Mouse (Mus musculus) liver, embryonic 14.5 days (tissue): ENCODE measurements around the gene Nphp3. TPM values are rescaled to one million over a fixed set of nuclear protein-coding genes. Genes with fewer than 3 reads are reported as not detected.

Experiments used
- ATAC-seq: fragments of 200-750 bp; cut with Nextera tagmentation; 2 replicates; pipeline ENCODE4 v1.8.0; 2017; ENCODE audit warnings: moderate number of reproducible peaks, mild to moderate bottlenecking, moderate library complexity; ENCODE audit not compliant: insufficient read depth
- DNase-seq, 3 experiments: peaks; one replicate each; pipeline ENCODE4 v3.0.0-alpha.2; 2012 to 2013; ENCODE audit warnings: low read depth in 3 of 3, low spot score in 3 of 3
- H3K27ac ChIP-seq: fragments of 300-500 bp; sonication (generic); 2 replicates; pipeline ENCODE4 v1.5.1; 2014; ENCODE audit warnings: moderate library complexity, mild to moderate bottlenecking, control low read depth, inconsistent platforms
- H3K27me3 ChIP-seq: fragments of 300-500 bp; sonication (generic); 2 replicates; pipeline ENCODE4 v1.6.1; 2014; ENCODE audit warnings: mild to moderate bottlenecking, low read length, moderate library complexity; ENCODE audit not compliant: control insufficient read depth, insufficient read depth
- H3K36me3 ChIP-seq: fragments of 300-500 bp; sonication (generic); replicated peaks from 2 replicates; pipeline ENCODE4 v1.6.1; 2014; ENCODE audit warnings: low read depth; ENCODE audit not compliant: control insufficient read depth, insufficient read depth
- H3K4me1 ChIP-seq, 2 experiments: fragments of 200-500 bp in 1 of 2; fragments of 300-500 bp in 1 of 2; sonication (generic) in 1 of 2; replicated peaks; 2 replicates each; pipeline ENCODE4 v1.6.1; 2012 to 2014; ENCODE audit warnings: antibody characterized with exemption in 1 of 2, inconsistent platforms in 1 of 2, low read length in 1 of 2; ENCODE audit not compliant: control insufficient read depth in 2 of 2, insufficient read depth in 2 of 2
- H3K4me2 ChIP-seq: fragments of 300-500 bp; sonication (generic); 2 replicates; pipeline ENCODE4 v1.6.1; 2014; ENCODE audit warnings: low read depth, mild to moderate bottlenecking, control low read depth, moderate library complexity
- H3K4me3 ChIP-seq, 2 experiments: fragments of 200-500 bp in 1 of 2; fragments of 300-500 bp in 1 of 2; sonication (generic) in 1 of 2; 2 replicates each; pipeline ENCODE4 v1.5.1; 2012 to 2014; ENCODE audit warnings: low read depth in 2 of 2, low read length in 2 of 2, mild to moderate bottlenecking in 2 of 2, control low read depth in 1 of 2, inconsistent platforms in 1 of 2, moderate library complexity in 1 of 2; ENCODE audit not compliant: insufficient read depth in 1 of 2
- H3K9ac ChIP-seq: fragments of 300-500 bp; sonication (generic); replicated peaks from 2 replicates; pipeline ENCODE4 v1.6.1; 2014; ENCODE audit warnings: mild to moderate bottlenecking, control low read depth, moderate library complexity
- H3K9me3 ChIP-seq: fragments of 300-500 bp; sonication (generic); 2 replicates; pipeline ENCODE4 v1.6.1; 2016; ENCODE audit warnings: low read length, mixed read lengths; ENCODE audit not compliant: control insufficient read depth
- CTCF ChIP-seq: IDR thresholded peaks from 2 replicates; pipeline ENCODE4 v1.5.1; 2016; ENCODE audit warnings: antibody characterized with exemption, low read depth, control low read depth
- EP300 ChIP-seq: IDR thresholded peaks from 2 replicates; pipeline ENCODE4 v1.6.1; 2016; ENCODE audit warnings: antibody characterized with exemption, low read depth
- WGBS: fragments of 180-500 bp; shearing (Covaris S2); extraction: QIAGEN DNeasy Blood & Tissue Kit; methylation state at CpG from one replicate; pipeline ENCODE4 v1.1.7; 2014; ENCODE audit not compliant: insufficient replicate concordance; 5-methylcytosine and 5-hydroxymethylcytosine counted together
- polyA plus RNA-seq, 2 experiments: library from polyadenylated mRNA; depleted of rRNA in 1 of 2; stranded (reverse) in 1 of 2; unstranded in 1 of 2; fragments of >200 nt; fragmentation: Nextera tagmentation in 1 of 2; extraction: Ambion mirVana in 1 of 2; gene quantifications; 2 replicates each; pipeline versions ENCODE4 v1.2.1 to v1.2.3; 2012 to 2014

Nphp3 gene
- polyA plus RNA-seq, 2 experiments, result 0.74 to 2.7 TPM

DNA sequence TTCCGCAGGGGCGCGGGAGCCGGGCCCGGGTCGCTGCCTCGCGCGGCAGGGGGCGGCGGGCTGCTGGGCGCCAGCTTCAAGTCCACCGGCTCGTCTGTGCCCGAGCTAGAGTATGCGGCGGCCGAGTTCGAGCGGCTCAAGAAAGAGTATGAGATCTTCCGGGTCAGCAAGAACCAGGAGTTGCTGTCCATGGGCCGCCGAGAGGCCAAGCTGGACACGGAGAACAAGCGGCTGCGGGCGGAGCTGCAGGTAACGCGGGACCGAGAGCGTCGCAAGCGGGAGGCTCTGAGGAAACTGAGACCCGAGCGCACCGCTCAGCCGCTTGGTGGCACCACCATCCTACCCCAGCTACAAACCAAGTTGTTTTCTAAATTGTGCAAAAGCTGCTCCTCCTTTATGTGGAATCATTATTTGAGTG, 578 bp downstream of the Nphp3 start:
- Histone ChIP-seq H3K4me3 (peak overlapping the region; percentile 57 to 62), H3K9ac (no peak overlapping the region; the same call in 1 of the 2 replicates), H3K4me1 (peaks cover 0 to 6% of the 10 kb centered on the region in 2 experiments; a peak in 2 of 4 replicates), H3K36me3 (no peaks in the 10 kb centered on the region), H3K27ac (no peak overlapping the region), H3K27me3 (no peaks in the 10 kb centered on the region), H3K4me2 (peak overlapping the region; percentile 66), H3K9me3 (no peaks in the 10 kb centered on the region)
- WGBS, result under 1% methylated on average over 37 of the region's 37 CpGs
- peak; percentile 63 for TF ChIP-seq CTCF
- TF ChIP-seq EP300, result no peak
- ATAC-seq (peak; percentile 40), DNase-seq (peak; percentile 17 to 22 (median 18))

DNA sequence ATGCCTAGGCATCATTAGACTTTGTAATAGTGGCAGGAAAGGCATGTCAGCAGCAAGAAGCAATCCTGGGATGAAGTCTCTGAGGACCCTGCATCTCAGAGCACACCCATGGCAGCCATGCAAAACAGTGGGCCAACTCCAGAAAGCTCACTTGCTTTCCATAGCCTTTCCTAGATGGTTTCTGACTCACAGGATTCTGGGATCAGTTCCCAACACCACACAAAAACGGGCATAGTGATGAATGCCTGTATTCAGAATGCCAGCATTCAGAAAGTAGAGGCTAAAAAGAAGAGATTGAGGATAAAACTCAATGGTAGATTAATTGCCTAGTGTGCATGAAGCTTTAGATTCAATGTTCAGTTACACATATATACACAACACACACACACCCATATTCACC, 12.2 kb downstream of the Nphp3 start:
- Histone ChIP-seq H3K9me3 (no peaks in the 10 kb centered on the region), H3K4me3 (no peak overlapping the region), H3K4me1 (no peaks in the 10 kb centered on the region), H3K27me3 (no peaks in the 10 kb centered on the region), H3K4me2 (no peak overlapping the region), H3K36me3 (no peaks in the 10 kb centered on the region), H3K9ac (no peak overlapping the region), H3K27ac (no peak overlapping the region)
- ATAC-seq (no peak), DNase-seq (no peak)
- WGBS, result 31% methylated on average over 1 of the region's 1 CpGs
- TF ChIP-seq EP300 (no peak), CTCF (no peak)

DNA sequence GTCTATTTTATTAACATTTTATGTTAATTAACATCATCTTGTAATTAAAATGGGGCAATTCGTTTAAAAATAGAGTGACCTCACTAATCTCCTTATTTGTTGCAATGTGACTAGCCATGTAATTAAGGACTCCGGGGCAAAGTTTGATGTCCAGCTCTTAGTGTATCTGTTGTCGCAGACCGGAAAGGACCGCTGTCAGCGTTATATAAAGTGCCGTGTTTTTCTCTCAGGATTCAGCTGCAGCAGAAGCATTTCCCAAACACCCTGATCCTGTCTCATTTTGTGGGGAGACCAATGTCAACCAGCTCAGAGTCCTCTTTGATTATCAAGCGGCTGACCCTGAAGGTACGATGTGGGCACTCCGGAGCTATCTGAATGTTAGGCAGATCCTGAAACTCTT, 18.7 kb downstream of the Nphp3 start:
- Histone ChIP-seq H3K9me3 (no peaks in the 10 kb centered on the region), H3K4me1 (no peaks in the 10 kb centered on the region), H3K4me2 (no peak overlapping the region), H3K9ac (no peak overlapping the region), H3K27me3 (no peaks in the 10 kb centered on the region), H3K4me3 (no peak overlapping the region), H3K27ac (no peak overlapping the region), H3K36me3 (no peaks in the 10 kb centered on the region)
- 84% methylated on average over 10 of the region's 10 CpGs for WGBS
- no peak for TF ChIP-seq EP300
- TF ChIP-seq CTCF, result no peak
- ATAC-seq, result no peak
- DNase-seq, result no peak

DNA sequence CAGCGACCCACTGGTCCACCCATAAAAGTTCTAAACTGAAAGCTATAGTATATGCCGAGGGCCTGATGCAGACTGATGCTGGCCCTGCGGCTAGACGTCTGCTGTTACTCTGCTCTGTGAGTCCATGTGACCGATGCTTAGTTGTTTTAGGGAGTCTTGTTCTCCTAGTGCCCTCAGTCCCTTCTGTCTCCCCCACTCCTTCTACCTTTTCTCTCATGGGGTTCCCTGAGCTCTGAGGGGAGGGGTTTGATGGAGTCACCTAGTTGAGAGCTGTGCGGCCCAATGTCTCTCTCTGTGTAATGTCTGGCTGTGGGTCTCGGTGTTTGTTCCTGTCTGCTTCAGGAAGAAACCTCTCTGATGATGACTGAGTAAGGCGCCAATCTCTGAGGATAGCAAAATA, 24.8 kb downstream of the Nphp3 start:
- no peak for DNase-seq
- H3K4me2 ChIP-seq, result no peak overlapping the region
- WGBS, result 77% methylated on average over 8 of the region's 8 CpGs
- no peak overlapping the region for H3K9ac ChIP-seq
- no peaks in the 10 kb centered on the region for H3K27me3 ChIP-seq
- no peak for TF ChIP-seq CTCF
- no peak for TF ChIP-seq EP300
- no peak overlapping the region for H3K27ac ChIP-seq
- H3K36me3 ChIP-seq, result no peaks in the 10 kb centered on the region
- no peak for ATAC-seq
- H3K9me3 ChIP-seq, result no peaks in the 10 kb centered on the region
- H3K4me3 ChIP-seq, result no peak overlapping the region
- no peaks in the 10 kb centered on the region for H3K4me1 ChIP-seq

DNA sequence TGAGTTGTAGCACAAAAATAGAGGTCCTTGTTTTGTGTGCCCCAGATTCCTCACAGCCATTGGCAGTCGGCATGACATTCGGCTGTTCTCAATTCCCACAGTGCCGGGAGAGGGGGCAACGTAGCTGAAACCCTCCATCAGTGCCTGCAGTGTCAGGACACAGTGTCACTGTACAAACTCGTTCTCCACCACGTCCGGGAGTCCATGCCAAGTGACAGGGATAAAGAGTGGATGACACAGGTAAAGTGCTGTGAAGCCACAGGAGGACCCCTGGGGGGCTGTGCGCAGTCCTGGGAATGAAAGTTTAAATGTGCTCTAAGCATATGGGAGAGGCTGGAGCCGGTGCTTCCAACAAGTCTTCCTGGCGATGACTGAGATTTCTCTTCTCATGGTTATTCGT, 27.5 kb downstream of the Nphp3 start:
- H3K4me2 ChIP-seq, result no peak overlapping the region
- WGBS, result 78% methylated on average over 11 of the region's 11 CpGs
- no peak for DNase-seq

More for the DNA sequence above, 27.5 kb downstream of the Nphp3 start:
- Histone ChIP-seq H3K4me3 (no peak overlapping the region), H3K4me1 (no peaks in the 10 kb centered on the region; a peak in 1 of 4 replicates), H3K9ac (no peak overlapping the region), H3K27me3 (no peaks in the 10 kb centered on the region), H3K36me3 (no peaks in the 10 kb centered on the region), H3K9me3 (no peaks in the 10 kb centered on the region), H3K27ac (no peak overlapping the region)
- TF ChIP-seq CTCF, result no peak
- TF ChIP-seq EP300, result no peak
- no peak for ATAC-seq
